Mouse (Mus musculus): ENCODE results near the gene Mpo. TPM values are rescaled to one million over a fixed set of nuclear protein-coding genes. Genes with fewer than 3 reads are reported as not detected.
A peak's percentile ranks its signal among the peaks of the same experiment; 100 is the strongest.

Mpo gene
- 5.2 and 6.3 TPM in 2 replicates for polyA plus RNA-seq (2016; fragmentation: Nextera tagmentation; extraction: Ambion mirVana)

DNA sequence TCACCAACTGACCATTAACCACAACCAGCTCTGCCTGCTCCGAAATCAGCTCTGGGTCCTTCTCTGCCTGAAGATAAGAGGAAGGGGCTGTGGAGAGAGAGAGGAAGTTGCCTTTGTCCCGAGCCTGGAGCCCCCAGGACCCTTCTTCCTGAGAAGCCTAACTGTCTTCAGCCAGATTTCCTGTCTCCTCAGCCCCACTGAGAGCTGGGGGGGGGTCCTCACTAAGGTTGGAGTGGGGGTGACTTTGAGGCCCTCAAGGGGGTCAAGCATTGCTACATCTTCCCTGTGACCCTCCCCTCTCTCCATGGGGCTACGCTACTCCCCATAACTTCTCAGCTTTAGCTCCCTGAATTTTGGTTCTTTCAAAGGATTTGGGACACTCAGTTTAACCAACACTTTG lies at the start of gene Mpo:
TSS of gene Mpo (plus strand) at position 122 of the 400 bp plus-strand sequence.
- no peak within 1 kb of the TSS for H3K4me3 ChIP-seq
- H3K36me3 ChIP-seq (replicated peaks) = no peaks in the 10 kb centered on the region
- no peak for DNase-seq (ENCODE audit: low spot score)
- WGBS = 66% methylated on average over 3 of the region's 3 CpGs
- H3K4me1 ChIP-seq = peaks cover 9% of the 10 kb centered on the region
- no peaks in the 10 kb centered on the region for H3K9me3 ChIP-seq
- H3K27me3 ChIP-seq (replicated peaks; ENCODE audit: low read depth, poor library complexity, severe bottlenecking) = 0 out of 2 replicates have a peak, but pooled peaks cover under 1% of the 10 kb centered on the region
- no peak within 1 kb of the TSS for H3K27ac ChIP-seq (replicated peaks)

DNA sequence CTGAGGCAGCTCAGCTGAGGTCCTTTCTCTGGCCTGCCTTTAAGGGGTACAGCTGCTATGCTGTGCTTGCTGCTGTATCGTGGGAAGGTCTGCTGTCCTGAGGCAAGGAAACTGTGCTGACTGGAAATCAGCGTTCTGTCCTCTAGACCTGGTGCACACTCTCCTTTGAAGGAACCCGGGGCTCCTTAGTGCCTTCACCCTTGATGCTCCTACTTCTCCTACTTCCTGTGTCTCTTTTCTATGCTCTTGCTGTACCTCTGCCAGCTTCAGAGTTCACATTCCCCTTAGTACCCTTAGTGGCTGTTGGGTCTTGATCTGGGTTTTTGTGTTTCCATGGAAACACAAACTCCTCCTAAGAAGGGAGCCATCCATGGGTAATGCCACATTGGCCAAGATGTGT lies 49.7 kb upstream of the Mpo start:
- no peak for DNase-seq (ENCODE audit: low spot score)
- Histone ChIP-seq H3K4me3 (no peak overlapping the region), H3K27ac (replicated peaks) (no peak overlapping the region), H3K4me1 (peaks cover 3% of the 10 kb centered on the region), H3K9me3 (no peaks in the 10 kb centered on the region), H3K27me3 (replicated peaks; ENCODE audit: low read depth, poor library complexity, severe bottlenecking) (no peaks in the 10 kb centered on the region), H3K36me3 (replicated peaks) (peaks cover 64% of the 10 kb centered on the region)
- WGBS = 93% methylated on average over 3 of the region's 3 CpGs

DNA sequence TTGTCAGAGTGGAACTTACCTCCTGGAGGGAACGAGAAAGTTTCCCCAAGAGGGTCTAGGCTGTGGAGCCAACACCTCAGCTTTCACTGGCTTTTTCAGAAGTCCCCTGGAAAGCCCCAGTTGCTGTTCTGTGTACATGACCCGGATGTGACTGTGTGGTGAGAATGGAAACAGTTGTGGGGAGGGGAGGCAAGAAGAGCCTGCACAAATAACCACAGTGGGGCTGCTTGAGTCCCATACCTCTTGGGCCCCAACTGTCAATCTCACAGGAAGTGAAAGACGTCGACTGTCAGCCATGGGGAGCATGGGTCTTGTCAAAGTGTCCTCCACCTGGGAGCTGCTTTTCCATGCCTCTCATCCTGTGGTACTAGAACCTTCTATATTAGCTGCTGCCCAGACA lies 48.4 kb upstream of the Mpo start:
- peaks cover 13% of the 10 kb centered on the region for H3K4me1 ChIP-seq
- peaks cover 55% of the 10 kb centered on the region for H3K36me3 ChIP-seq (replicated peaks)
- no peaks in the 10 kb centered on the region for H3K27me3 ChIP-seq (replicated peaks; ENCODE audit: low read depth, poor library complexity, severe bottlenecking)
- WGBS = 79% methylated on average over 4 of the region's 4 CpGs
- no peak overlapping the region for H3K4me3 ChIP-seq
- no peak overlapping the region for H3K27ac ChIP-seq (replicated peaks)
- DNase-seq (ENCODE audit: low spot score) = no peak
- H3K9me3 ChIP-seq = no peaks in the 10 kb centered on the region

DNA sequence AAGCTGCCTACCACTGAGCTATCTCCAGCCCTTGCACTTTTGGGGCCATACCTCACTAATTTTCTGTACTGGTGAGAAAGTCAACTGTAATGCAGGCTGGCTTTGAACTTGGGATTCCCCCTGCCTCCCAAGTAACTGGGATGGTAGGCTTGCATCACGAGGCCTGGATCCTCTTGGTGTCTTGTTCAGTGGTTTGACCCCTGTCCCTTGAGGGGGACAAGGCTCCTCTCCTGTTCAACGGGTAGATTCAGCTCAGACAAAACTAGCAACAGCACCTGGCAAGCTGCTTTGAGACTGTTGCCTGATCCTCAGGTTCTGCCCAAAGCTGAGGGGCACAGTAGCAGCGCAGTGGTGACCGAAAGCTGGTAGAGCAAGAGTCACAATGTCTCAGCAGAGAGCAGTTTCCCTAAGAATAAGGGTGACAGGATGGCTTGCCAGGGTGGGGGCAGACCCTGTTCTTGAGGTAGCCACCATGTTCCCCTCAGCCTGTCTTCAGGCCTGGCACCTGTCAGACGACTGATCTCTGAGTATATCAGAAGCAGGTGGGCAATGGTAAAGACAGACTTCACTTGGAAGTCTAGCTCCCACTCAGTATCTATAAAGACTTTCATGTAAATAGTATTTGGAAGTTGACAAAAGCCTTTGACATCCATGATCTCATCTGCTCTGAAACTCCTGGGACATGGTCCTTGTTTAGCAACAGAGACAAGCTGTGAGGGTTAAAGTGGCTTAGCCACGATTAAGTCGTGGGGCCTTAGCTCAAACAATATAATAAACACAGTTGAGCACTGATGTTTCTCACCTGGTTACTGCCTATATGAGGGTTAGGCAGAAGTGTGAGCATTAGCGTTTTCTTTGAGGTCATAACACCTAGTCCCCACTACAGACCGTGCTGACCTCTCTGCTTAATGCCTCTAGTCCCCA lies 47.5 kb upstream of the Mpo start:
- WGBS = 76% methylated on average over 9 of the region's 9 CpGs
- DNase-seq (ENCODE audit: low spot score) = no peak
- Histone ChIP-seq H3K36me3 (replicated peaks) (peaks cover 46% of the 10 kb centered on the region), H3K4me3 (no peak overlapping the region), H3K27me3 (replicated peaks; ENCODE audit: low read depth, poor library complexity, severe bottlenecking) (no peaks in the 10 kb centered on the region), H3K4me1 (peaks cover 13% of the 10 kb centered on the region), H3K9me3 (no peaks in the 10 kb centered on the region), H3K27ac (replicated peaks) (no peak overlapping the region)

DNA sequence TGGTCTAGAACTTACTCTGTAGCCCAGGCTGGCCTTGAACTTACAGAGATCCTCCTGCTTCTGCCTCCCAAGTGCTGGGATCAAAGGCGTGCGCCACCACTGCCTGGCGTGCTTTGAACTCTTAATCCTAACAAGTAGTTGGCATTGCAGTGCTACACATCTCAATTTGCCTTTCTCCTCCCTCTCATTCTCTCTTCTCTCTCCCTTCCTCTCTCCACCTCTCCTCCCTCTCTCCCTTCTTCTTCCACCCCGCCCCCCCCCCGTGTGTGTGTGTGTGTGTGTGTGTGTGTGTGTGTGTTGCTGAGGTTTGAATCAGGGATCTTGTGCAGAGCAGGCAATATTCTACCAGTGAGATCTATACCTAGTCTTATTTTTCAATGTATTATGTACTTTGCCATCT lies 46.1 kb upstream of the Mpo start:
- Histone ChIP-seq H3K4me1 (peaks cover 19% of the 10 kb centered on the region), H3K4me3 (no peak overlapping the region), H3K36me3 (replicated peaks) (peaks cover 33% of the 10 kb centered on the region), H3K27ac (replicated peaks) (no peak overlapping the region), H3K27me3 (replicated peaks; ENCODE audit: low read depth, poor library complexity, severe bottlenecking) (no peaks in the 10 kb centered on the region), H3K9me3 (no peaks in the 10 kb centered on the region)
- DNase-seq (ENCODE audit: low spot score) = no peak
- 96% methylated on average over 5 of the region's 5 CpGs for WGBS

DNA sequence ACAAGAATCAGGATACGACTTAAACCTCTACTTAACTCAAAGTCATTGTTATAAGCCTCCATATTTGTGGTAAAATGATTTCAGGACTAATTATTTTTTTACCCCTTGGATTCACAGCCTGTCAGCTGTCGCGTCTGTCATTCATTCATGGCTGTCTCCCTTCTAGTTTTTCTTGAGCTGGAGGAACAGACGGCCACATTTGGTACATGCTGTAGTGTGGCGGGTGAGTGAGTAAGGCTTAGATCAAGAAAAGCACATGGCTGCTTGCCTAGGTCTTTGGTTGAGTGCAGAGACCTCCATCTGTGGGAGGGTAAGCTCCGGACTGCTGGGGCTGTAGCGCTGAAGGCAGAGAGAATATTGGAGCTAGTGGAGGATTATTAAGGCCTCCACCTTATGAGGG lies 45.7 kb upstream of the Mpo start:
- no peak for DNase-seq (ENCODE audit: low spot score)
- H3K4me1 ChIP-seq = peaks cover 19% of the 10 kb centered on the region
- no peak overlapping the region for H3K27ac ChIP-seq (replicated peaks)
- H3K9me3 ChIP-seq = no peaks in the 10 kb centered on the region
- 92% methylated on average over 7 of the region's 7 CpGs for WGBS
- H3K36me3 ChIP-seq (replicated peaks) = peaks cover 29% of the 10 kb centered on the region
- H3K4me3 ChIP-seq = no peak overlapping the region
- H3K27me3 ChIP-seq (replicated peaks; ENCODE audit: low read depth, poor library complexity, severe bottlenecking) = no peaks in the 10 kb centered on the region

DNA sequence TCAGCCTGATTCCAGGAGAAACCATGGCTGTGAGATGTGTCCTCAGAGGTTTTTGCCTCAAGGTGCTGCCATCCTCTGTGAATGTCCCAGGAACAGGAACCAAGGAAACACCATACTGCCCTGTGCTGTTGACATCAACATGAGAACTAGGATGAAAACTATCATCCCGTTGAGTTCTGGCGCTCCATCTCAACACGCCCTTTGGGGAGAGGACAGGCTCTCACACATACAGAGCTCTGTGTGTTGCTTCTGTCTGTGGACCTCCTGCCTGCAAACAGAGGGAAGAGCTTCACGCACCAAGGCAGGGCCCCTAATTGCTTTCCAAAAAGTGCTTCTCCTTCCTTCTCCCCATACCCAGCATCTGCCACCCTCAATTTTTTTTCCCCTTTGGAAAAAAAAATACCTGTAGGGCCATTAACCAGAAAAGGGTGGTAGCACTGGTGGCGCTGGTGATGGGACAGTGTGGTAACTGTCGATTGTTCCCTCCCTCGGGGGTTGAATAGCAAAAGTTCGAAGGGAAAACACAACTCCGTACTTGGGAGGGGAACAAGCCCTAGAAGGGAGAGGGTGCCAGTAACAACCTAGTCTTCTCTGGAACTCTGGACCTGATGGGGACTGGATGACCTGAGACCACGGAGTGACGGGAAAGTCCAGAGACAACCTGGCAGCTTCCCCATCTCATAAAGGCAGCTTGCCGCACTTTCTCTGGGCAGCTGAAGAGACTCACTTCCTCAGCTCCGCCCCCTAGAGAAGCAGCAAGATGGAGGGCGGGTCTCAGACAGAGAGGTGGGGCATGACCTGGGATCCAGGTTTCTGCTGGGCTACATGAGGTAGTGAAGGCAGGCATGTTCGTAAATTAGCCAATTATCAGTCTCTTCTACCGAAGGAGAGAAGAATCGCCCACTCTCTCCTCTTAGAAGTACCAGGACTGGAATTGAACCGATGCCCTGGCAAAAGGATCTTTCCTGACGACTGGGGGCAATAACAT lies 45.0 kb upstream of the Mpo start:
- H3K4me1 ChIP-seq = peaks cover 19% of the 10 kb centered on the region
- H3K9me3 ChIP-seq = no peaks in the 10 kb centered on the region
- WGBS = 39% methylated on average over 19 of the region's 19 CpGs
- no peak for DNase-seq (ENCODE audit: low spot score)
- H3K27ac ChIP-seq (replicated peaks) = peak overlapping the region; percentile 44
- peaks cover 22% of the 10 kb centered on the region for H3K36me3 ChIP-seq (replicated peaks)
- H3K4me3 ChIP-seq = peak overlapping the region; percentile 30; the same call in 1 of the 2 replicates
- H3K27me3 ChIP-seq (replicated peaks; ENCODE audit: low read depth, poor library complexity, severe bottlenecking) = no peaks in the 10 kb centered on the region

DNA sequence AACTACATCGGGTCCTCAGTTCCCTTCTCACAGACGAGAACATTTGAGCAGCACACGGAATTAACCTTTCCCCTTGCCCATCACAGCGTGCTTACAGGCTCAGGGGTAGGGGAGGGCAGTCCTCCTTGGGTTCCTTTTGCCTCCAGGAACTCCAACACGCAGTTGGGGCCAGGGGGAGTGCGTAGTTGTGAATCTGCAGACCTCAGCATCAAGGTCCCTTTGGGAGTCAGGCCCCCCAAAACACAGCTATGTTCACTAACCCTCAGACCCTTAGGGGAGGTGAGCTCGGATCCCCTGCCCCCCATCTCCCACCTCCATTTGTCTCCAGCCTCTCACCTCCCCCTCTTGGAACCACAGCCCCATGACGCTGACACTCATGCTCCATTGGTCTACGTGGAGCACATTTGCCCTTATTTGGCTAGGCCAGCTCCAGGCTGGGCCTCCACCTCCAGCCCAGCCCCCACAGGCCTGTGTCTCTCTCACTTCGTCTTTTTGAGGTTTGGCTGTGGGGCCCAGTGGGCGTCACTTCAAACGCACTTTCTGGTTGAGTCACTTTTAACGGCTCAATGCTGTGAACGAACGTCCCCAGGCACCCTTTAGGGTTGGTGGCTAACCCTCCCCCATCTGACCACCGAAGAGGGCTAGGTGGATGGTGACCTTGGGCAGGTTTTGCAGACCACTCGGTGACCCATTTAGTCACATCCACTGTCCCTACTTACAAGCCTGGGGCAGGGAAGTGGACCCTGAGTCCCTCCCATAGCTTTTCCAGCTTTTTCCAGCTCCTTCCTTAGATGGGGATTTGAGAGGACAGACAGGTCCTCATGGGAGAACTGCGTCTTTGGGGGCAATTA lies 44.0 kb upstream of the Mpo start:
- Histone ChIP-seq H3K36me3 (replicated peaks) (peaks cover 12% of the 10 kb centered on the region), H3K4me3 (0 out of 2 replicates have a peak overlapping the region, but pooled peaks have one; percentile 30), H3K27ac (replicated peaks) (peak overlapping the region; percentile 44), H3K4me1 (peaks cover 24% of the 10 kb centered on the region), H3K9me3 (no peaks in the 10 kb centered on the region), H3K27me3 (replicated peaks; ENCODE audit: low read depth, poor library complexity, severe bottlenecking) (no peaks in the 10 kb centered on the region)
- WGBS = 65% methylated on average over 18 of the region's 18 CpGs
- no peak for DNase-seq (ENCODE audit: low spot score)

DNA sequence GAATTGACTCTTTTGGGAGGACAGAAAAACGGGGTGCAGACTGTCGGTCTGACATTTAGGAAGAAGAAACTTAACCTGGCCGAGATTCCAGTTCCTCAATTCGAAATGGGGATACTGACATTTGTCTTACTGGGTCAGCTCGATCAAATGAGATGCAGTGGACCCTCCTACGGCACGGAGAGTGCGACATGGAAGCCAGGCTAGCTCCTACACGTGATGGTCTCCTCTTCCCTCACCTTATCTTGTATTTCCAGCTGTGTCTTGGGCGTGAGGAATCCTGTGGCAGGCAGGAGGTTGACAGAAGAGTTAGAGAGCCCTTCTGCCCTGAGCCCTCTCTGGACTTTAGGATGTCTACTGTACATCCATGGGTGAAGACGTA lies 43.3 kb upstream of the Mpo start:
- no peak for DNase-seq (ENCODE audit: low spot score)
- Histone ChIP-seq H3K27ac (replicated peaks) (no peak overlapping the region), H3K9me3 (no peaks in the 10 kb centered on the region), H3K36me3 (replicated peaks) (peaks cover 6% of the 10 kb centered on the region), H3K4me3 (no peak overlapping the region), H3K27me3 (replicated peaks; ENCODE audit: low read depth, poor library complexity, severe bottlenecking) (no peaks in the 10 kb centered on the region), H3K4me1 (peaks cover 29% of the 10 kb centered on the region)
- 84% methylated on average over 11 of the region's 11 CpGs for WGBS

DNA sequence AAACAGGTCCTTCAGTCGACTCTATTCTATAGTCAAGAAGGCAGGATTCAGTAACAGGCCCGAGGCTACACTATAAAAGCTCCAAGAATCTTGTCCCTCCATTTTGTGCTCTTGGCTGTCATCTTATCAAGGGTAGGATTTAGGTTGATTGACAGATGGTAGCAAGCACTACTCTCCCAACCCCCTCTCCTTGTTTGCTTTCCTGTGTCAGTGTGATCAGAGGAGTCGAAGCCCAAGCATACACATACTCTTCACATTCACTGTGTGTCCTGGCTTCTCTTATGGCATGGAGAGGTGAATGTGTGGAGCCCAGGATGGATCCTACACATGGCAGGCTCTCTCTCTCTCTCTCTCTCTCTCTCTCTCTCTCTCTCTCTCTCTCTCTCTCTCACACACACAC lies 42.9 kb upstream of the Mpo start:
- WGBS = 82% methylated on average over 3 of the region's 3 CpGs

DNA sequence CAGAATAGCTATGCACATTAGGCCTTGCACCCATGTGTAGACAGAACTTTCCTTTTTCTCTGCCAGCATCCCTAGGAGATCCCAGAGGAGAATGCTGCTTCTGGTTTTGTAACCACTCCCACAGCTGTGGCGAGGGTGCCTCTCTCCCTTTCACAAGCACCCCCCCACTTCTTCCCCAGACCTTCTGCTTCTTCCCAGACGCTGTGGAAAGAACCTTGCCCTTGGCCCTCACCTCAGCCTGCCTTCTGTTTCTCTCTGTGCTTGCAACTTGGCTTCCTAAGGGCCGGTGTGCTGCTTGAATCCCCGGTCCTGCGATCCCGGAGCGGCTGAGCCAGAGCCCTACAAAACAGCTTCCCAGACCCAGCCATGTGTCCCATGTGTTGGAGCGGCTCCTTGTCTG lies 42.4 kb upstream of the Mpo start:
- H3K9me3 ChIP-seq = no peaks in the 10 kb centered on the region
- WGBS = 86% methylated on average over 8 of the region's 8 CpGs
- no peak for DNase-seq (ENCODE audit: low spot score)
- H3K27ac ChIP-seq (replicated peaks) = peak overlapping the region; percentile 52
- no peak overlapping the region; the same call in 1 of the 2 replicates for H3K4me3 ChIP-seq
- no peaks in the 10 kb centered on the region for H3K36me3 ChIP-seq (replicated peaks)
- H3K4me1 ChIP-seq = peaks cover 31% of the 10 kb centered on the region
- H3K27me3 ChIP-seq (replicated peaks; ENCODE audit: low read depth, poor library complexity, severe bottlenecking) = no peaks in the 10 kb centered on the region

More for the DNA sequence above, 42.9 kb upstream of the Mpo start:
- peaks cover 31% of the 10 kb centered on the region for H3K4me1 ChIP-seq
- H3K4me3 ChIP-seq = no peak overlapping the region
- peak overlapping the region; percentile 52; the same call in 1 of the 2 replicates for H3K27ac ChIP-seq (replicated peaks)
- no peak for DNase-seq (ENCODE audit: low spot score)
- no peaks in the 10 kb centered on the region for H3K27me3 ChIP-seq (replicated peaks; ENCODE audit: low read depth, poor library complexity, severe bottlenecking)
- H3K36me3 ChIP-seq (replicated peaks) = peaks cover 1% of the 10 kb centered on the region; the same call in 1 of the 2 replicates
- no peaks in the 10 kb centered on the region for H3K9me3 ChIP-seq

Data from embryonic facial prominence, embryonic 10.5 days (tissue).